Mouse (Mus musculus): ENCODE results near the gene Coro7.
"Not testable (repeated sequence)": the region's sequence is repeated elsewhere in the genome, so short reads cannot be mapped to it uniquely, and the experiment has no call there.

Gene Coro7

DNA sequence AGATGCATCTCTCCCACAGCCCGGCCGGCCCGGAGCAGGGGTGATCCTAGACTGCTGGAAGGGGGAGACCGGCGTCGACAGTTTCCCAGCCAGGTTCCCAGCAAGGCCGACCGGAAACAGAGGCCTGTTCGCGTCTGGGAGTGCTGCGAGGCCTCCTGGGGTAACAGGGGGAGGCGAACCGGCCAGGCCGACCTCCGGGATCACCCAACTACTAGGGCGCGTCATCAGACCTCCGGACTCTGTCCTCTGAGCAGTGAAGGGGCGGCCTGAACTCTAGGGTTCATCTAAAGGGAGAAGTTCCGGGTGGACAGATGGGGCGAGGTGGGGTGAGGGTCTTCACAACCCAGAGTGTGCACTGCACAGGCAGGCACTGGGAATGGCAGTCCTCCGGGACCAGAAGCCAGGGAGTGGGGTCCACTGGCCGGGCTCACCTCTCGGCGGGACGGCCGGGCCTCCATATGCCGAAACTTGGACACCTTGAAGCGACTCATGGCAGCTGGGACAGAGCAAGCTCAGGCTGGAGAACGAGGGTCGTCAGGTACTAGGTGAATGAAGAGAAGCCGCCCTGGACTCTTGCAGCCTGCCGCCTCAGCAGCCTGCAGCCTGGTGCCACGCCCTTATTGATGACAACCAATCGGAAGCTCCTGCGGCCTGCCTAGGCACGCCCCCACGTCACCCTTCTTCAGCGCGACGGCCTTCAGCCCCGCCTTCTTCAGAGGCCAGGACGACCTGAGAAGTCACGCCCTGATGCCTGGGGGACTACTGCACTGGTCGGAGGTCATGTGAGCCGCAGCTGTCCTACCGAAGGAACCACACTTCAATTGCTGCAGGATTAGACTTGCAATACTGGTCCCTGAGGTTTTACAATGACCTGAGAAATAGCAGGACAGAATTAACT, at the start of gene Coro7:
Gene Coro7 (minus strand): TSS at position 657 of the 898 bp plus-strand sequence.
- DNase-seq: peak; percentile 95

DNA sequence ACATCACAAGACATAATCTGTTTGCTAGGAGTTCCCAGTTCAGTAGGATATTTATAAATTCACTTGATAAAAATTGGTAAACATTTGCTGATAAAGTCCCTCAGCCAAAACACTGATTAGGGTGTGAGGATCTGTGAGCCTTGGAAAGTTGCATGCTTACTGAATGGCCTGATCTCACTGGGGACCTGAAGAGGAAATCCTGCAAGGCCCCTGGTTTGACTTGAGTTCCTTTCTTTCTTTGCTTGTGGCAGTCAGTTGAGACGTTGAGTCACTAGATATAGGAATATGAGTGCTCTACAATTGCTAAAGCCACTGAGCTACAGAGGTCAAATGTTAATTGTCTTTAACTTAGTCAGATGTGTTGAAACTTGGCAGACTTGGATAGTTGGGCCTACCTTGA, 48.4 kb upstream of the Coro7 start:
- no peak for DNase-seq

DNA sequence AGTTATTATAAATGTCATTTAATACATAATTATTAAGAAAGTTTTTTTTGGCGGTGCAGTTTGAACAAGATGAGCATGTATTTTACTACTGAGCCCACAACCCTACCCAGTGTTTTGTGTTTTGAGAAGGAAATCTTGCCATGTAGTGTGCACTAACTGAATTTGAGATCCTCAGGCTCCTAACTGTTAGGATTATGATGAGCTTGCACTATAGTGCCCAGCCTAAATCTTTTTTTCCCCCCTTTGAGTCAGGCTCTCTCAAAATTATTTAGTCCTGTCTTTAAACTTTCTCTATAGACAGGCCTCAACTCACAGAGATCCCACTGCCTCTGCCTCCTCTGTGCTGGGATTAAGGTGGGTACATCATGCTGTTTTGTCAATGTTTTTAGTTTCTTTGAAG, 47.9 kb upstream of the Coro7 start:
- DNase-seq: no peak

DNA sequence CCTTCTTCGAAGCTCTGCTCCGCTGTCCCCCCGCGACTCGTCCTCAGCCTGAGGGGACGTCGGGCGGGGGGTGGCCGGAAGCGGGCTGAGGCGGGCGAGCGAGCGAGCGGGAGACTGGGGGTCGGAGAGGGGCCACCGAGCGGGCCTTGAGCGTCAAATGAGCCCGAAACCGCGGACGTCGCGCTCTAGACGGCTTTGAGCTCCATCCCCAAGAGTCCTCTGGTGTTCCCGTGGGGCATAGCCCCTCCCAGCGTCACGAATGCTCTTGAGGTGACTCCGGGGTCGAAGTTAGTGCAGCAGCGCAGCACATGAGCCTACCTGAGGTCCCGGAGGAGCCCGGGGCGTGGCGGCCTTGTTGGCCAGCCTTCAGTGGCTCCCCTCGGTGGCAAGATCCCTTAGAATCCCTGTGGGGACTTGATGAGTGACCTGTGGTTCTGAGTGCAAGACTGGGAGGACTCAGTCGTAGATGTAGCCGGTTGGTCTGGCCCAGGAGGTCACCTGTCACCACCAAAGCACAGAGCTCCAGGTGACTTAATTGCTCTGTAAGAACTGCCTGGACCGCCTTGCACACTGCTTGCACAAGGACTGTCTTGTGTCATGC, 47.1 kb upstream of the Coro7 start:
- no peak for DNase-seq

DNA sequence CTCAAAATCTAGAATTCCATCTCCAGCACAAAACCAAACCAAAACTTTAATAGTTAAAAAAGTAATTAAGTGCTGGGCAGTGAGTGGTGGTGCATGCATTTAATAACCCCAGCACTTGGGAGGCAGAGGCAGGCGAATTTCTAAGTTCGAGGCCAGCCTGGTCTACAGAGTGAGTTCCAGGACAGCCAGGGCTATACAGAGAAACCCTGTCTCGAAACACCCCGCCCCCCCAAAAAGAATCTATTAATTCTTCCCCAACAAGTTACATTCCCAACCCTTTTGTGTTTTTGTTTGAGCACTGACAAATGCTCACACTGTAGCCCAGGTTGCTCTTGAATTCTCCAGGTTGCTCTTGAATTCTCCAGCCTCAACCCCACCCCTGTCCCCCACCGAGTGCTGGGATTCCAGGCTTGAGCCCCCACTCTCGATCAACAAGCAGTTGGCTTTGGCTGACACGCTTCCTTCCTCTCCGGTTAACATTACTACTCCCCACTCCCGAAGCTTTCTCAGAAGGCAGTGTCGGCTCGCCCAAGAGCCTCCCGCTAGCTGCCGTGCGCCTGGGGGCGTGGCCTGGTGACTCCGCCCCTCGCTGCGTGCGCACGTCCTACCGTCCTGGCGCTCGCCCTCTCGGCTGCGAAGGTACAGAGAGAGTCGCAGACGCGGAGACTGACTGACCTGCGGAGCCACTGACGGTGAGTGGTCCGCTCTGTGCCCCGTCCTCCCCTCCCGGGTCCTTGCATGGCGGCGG, 46.4 kb upstream of the Coro7 start, which contains the start of gene Hmox2:
Gene Hmox2 (plus strand): TSS at position 582 of the 748 bp plus-strand sequence.
- peak; percentile 97 for DNase-seq

DNA sequence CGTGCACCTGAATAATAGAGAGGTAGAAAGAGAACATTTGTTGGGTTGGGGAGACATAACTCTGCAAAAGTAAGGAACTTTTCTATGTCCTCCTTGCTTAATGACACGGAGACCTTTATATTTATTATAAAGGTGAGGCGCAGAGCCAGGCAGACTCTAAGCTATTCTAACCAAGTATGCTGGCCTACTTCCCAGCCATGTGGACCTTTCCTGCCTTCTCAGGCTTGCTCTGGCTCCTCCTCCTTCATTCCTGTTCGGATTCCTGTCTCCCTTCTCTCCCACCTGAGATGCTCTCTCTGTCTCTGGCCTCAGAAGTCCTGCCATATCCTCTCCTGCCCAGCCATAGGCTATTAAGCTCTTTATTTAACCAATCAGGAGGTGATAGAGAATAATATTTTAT, 45.7 kb upstream of the Coro7 start:
- DNase-seq: no peak

DNA sequence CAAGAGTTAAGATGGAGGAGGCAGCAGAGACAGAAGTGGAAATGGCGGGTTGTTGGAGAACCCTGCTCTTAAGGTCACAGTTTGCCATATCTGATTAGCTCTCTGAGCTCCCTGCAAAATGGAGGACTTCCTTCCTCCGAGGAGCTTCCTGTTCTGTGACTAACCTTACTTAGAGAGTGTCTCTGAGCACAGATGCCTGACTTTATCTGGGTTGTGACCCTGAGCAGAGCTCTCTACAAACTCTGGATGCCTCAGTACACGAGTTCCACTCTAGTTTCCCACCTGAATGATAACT, 43.3 kb upstream of the Coro7 start:
- peak; percentile 35 for DNase-seq

DNA sequence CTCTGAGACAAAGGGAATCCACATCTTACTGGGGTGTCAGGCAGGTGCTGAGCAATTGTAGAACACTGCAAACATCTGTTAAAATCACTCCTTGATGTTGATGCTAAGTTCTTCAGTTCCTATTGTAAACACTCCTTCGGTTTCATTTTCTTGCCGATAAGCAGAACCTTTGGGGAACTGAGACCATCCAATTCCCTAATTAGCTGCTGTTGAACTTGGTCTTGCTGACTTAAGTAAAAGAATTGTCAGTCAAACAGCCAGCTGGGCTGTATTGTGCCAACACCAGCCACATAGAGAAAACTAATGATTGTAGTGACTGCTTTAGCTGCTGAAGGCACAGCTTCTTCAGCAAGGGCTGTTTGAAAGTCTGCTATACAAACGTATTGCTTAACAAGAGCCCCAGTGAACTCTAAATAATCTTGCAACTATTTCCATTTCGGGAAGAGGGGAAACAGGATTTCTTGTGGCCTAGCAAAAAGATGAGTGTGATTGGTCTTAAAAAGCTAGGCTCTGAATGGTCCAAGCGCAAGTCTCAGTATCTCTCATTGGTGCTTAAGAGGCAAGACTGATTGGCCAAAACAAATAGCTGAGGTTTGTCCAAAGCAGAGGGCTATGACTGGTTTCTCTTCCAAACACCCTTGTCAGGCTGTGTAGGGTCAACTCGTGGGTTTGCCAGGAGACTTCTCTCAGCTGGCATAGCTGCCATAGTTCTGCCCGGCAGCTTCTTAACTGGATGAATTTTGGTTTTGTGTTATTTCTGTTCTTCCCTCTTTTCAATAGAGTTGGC, 42.7 kb upstream of the Coro7 start:
- peak; percentile 20 for DNase-seq

DNA sequence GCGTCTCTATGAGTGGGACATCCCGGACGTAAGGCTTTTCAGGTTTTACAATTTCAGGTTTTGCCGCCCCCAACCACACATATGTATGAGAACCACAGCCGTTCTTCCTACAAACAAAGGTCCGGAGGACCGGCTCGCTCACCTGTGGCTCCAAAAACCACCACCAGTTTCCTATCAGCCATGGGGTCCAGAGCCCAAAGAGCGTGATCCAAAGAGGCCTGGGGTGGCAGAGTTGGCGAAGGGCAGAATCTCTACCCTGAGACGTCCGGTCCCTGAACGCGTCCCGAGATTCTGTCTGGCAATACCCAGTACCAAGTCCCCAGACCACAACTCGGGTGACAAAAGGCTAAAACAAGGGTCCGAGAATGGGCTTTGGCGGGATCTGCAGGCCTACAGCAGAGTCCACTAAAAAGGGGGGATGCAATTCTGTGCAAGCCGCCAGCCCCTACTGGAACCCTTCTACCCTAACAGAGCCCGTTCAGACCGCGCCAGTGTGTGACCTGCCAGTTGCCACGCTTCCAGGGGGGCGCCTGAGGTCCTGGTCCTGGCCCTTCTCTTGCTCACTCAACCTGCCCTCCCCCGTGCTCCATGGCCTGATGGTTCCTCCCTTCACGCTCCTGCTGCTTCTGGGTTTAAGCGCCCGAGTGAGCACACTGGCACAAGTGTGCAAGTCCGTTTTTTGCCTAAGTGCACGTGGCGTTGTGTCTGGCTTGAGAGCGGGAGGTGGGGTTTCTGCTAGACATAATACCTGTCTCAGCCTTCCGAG, 39.4 kb upstream of the Coro7 start, which contains the start of gene Nmral1:
Gene Nmral1 (minus strand): TSS at position 604 of the 766 bp plus-strand sequence.
- DNase-seq: peak; percentile 72

DNA sequence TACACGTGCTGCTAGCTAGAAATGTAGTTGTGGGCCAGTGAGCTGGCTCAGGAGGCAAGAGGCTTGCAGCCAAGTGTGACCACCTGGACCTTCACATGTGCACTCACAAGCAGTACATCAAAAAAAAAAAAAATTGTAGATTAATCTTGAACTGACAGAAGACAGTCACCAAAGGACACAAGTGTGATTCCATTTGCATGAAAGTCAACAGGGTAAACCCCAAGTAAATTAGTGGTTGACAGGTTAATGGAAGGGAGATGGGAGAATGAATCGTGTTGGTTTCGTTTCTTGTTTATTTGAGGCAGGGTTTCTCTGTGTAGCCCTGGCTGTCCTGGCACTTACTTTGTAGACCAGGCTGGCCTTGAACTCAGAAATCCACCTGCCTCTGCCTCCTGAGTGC, 38.3 kb upstream of the Coro7 start:
- no peak for DNase-seq

DNA sequence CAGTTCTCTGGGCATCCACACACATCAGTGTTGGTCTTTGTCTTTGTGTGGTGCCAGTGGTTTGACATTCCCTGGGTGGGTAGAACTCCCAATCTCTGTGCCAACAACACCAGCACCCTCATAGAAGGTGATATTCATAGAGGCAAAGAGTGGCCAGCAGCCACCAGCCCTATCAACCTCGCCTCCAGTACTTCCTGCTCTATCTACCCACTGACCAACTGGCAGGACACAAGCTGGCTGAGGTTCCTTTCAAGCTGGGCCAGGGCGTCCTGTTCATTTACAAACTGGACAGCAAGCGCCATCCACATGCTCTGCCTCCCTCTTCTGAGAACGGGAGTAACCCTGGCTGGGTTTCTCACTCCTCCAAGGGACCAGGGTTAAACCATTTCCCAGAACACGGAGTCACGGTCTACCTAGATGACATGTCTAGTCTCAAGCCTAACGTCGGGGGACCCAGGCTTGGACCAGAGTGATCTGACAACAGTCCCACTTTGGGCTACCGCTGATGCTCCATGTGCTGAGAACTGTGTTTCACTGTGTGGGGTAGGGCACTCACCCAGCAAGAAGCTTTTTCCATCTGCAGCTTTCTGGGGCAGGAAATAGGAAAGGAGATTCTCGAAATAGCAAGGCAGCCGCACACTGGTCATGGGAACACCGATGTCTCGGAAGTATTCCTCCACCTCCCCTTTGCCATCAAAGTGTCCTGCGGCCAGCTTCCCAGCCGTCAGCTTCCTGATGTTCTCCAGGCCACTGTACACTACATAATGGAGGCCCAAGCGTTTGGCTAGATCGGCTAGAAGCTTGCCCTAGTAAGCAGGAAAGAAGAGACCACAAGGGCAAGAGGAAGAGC, 34.5 kb upstream of the Coro7 start:
- DNase-seq: no peak

DNA sequence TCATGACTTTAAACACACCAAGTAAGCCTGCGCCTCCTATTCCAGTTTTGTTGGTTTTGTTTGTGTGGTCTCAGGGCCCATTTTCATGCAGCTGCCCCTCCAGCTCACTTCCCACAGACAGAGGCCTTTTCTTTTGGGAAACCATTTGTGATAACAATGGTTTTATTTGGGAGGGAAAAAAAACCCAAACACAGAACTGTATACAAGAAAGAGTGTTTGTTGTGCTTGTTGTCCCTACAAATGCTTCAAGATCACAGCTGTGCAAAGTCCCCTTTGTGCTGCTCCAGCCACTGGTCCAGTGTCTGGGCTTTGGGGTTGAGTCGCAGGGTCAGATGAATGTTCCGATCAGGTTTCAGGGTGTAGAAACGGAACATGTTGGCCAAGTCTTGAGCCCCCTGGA, 31.6 kb upstream of the Coro7 start:
- DNase-seq: no peak

DNA sequence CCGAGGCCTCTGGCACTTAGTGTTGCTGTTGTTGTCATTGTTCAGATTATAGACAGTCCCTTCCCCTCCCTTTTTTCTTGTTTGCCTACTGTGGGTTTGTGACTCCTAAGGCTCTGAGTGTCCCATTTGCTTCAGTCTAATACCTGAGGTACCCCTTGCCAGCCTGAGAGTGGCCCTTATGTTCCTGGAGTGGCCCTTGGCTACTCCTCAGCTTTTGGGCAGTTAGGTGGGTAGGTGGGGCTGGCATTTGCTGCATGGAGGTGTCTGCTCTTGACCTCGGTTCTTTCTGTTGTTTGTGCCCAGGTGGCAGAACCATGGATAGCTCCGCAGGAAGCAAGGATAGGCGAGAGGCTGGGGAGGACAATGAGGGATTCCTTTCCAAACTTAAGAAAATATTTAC, 26.0 kb upstream of the Coro7 start:
- DNase-seq: no peak

DNA sequence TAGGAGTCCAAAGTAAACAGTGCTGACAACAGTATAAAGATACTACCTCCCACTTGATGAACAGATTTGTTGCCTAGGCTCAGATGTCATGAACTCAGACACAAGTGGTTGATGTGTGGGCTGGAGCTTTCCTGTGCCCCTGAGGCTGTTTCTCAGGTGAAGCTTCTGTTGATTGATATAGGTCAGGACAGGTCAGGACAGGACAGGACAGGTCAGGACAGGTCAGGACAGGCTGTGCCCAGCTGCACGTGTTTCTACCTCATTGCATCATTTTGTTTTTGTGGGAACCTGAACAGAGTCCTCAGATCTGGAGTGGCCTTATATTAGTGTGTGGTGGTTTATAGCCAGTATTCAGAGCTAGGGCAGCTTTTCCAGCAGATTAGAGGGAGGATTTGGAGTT, 23.1 kb upstream of the Coro7 start:
- no peak for DNase-seq

DNA sequence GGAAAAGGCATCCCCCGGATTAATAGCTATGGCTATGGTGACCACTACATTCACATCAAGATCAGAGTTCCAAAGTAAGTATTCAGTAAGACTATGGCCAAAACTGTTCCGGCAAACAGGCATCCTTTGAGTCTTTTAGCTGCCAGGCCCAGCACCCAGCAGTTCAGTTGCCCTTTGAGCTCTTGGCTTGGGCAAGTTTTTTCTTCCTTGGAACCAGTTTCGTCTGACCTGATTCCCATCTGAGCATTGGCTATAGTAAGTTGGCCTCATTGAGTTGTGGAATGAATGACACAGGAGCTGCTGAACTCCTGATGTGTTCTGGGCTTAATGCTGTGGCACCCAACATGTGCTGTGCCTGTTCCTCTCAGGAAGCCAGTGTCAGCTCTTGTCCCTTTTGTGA, 21.6 kb upstream of the Coro7 start:
- no peak for DNase-seq

DNA sequence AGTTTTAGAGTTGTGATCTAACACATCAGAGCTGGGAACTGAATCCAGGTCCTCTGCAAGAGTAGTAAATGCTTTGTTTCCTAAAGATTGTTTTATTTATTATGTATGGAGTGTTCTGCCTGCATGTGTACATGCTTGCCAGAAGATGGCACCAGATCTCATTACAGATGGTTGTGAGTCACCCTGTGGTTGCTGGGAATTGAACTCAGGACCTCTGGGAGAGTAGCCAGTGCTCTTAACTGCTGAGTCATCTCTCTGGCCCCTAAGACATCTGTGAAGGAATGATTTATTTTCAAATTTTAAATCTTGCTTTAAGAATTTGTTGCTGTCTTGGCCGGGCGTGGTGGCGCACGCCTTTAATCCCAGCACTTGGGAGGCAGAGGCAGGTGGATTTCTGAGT, 9.8 kb upstream of the Coro7 start:
- DNase-seq: not testable (repeated sequence)

DNA sequence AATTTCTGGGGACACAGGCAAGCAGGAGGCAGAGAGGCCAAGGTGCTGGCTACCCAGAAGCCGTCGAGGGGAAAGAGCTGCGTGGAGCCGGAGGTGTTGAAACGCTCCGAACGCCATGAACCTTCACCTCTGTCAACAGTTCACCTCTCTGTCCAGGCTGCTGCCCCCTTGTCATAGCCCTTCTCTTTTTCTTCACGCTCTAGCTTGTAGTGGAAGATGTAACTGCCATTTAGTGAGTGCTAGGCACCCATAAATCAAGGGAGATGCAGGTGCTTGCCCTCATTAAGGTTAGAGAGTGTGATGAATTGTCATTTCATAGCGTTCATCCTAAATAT, 4.8 kb upstream of the Coro7 start:
- DNase-seq: no peak

DNA sequence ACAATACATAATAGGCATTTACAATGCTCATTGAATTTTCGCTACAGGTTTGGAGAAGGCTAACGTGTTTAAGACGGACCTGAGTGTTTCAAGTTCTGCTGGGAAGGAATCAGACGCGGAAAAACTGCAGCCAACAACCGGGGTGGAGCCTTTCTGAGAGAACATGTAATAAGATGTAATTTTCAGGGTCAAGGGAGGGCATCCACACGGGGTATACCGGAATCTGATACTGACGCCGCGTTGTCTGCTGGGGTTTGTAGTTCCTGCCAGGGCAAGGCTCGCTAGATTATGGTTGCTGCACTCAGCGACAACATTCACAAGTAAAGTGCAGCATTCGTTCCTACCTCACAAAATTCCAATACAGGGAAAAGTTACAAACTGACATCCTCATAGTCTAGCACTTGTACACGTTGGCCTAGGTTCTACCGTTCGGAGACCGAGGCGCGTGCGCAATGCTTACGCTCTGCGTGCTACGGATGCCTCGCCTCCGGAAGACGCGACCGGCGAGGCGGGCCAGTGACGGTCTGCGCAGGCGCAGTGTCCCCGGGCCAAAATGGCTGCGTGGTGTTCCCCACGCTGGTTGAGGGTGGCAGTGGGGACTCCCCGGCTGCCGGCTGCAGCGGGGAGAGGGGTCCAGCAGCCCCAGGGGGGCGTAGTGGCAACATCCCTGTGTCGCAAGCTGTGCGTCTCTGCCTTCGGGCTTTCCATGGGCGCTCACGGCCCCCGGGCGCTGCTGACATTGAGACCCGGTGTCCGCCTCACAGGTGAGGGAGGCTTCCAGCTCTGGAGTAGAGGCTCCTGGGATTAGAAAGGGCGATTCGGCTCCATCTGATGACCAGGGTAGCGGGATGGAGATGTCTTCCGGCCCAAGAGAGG, 4.2 kb upstream of the Coro7 start:
- DNase-seq: peak; percentile 98

DNA sequence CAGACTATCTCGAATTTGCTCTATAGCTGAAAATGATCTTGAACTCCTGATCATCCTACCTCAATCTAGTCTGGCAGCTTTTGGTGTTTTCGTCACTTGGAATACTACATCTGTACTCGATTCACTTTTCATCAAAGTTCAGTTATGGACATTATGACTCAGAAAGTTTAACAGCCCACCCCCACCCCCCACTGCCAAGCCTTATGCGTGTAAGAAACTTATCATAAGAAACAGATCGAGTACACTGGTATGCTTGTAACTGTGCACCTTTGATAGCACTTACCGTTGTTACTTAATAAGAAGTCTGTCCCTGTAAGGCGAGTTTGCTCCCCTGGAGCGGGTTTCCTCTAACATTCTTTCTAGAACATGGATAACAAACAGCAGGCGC, 3.6 kb upstream of the Coro7 start:
- DNase-seq: no peak

DNA sequence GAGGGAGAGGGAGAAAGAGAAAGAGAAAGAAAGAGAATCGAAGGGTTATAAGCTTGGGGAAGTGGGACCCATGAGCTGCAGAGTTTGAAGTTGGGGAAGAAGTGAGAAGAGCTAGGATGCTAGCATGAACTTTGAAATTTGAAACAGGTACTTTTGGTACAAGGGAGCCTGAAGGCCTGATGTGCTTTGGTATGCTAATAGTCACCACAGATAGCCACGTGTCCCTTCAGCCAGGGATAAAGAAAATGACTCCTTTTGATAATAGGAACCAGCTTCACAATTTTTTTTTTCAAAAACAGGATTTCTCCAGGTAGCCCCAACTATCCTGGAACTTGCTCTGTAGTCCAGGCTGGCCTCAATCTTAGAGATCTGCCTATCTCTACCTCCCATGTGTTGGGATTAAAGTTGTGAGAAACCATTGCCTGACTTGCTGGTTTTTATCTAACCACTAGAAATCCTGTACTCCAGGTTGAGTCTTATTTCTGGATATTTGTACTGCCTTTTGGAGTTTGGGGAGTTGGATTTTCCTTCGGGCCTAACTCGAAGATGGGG, 3.1 kb upstream of the Coro7 start:
- DNase-seq: no peak

Measured in thymus, postnatal 14 days (tissue).